Mouse (Mus musculus) neural tube, embryonic 11.5 days (tissue): ENCODE results near the gene Fmr1. TPM values are rescaled to one million over a fixed set of nuclear protein-coding genes. Genes with fewer than 3 reads are reported as not detected.
A peak's percentile ranks its signal among the peaks of the same experiment; 100 is the strongest.
"Not testable (repeated sequence)": the region's sequence is repeated elsewhere in the genome, so short reads cannot be mapped to it uniquely, and the experiment has no call there.

Source experiments
- ATAC-seq: fragments of 200-750 bp; cut with Nextera tagmentation; 2 replicates; pipeline ENCODE4 v1.8.0; 2017; ENCODE audit warnings: moderate number of reproducible peaks, mild to moderate bottlenecking, moderate TSS enrichment, moderate library complexity; ENCODE audit not compliant: insufficient read depth, low FRiP score, low TSS enrichment
- DNase-seq: peaks from one replicate; pipeline ENCODE4 v3.0.0-alpha.2; 2015; ENCODE audit warnings: low spot score
- H3K27ac ChIP-seq: fragments of 300-500 bp; sonication (generic); 2 replicates; pipeline ENCODE4 v1.5.1; 2014; ENCODE audit warnings: low read depth, mild to moderate bottlenecking, low read length
- H3K27me3 ChIP-seq: fragments of 300-500 bp; sonication (generic); 2 replicates; pipeline ENCODE4 v1.6.1; 2014; ENCODE audit warnings: mild to moderate bottlenecking, low read length, mixed read lengths; ENCODE audit not compliant: control insufficient read depth, insufficient read depth
- H3K36me3 ChIP-seq: fragments of 300-500 bp; sonication (generic); 2 replicates; pipeline ENCODE4 v1.6.1; 2014; ENCODE audit warnings: mild to moderate bottlenecking, low read length, moderate library complexity, mixed read lengths; ENCODE audit not compliant: control insufficient read depth, insufficient read depth
- H3K4me1 ChIP-seq: fragments of 300-500 bp; sonication (generic); 2 replicates; pipeline ENCODE4 v1.6.1; 2014; ENCODE audit warnings: low read length, mixed read lengths; ENCODE audit not compliant: control insufficient read depth, insufficient read depth
- H3K4me2 ChIP-seq: fragments of 300-500 bp; sonication (generic); 2 replicates; pipeline ENCODE4 v1.6.1; 2014; ENCODE audit warnings: low read depth, mild to moderate bottlenecking, moderate library complexity
- H3K4me3 ChIP-seq: fragments of 300-500 bp; sonication (generic); 2 replicates; pipeline ENCODE4 v1.5.1; 2014; ENCODE audit warnings: low read depth, low read length
- H3K9ac ChIP-seq: fragments of 300-500 bp; sonication (generic); 2 replicates; pipeline ENCODE4 v1.6.1; 2014; ENCODE audit warnings: mild to moderate bottlenecking, low read length
- H3K9me3 ChIP-seq: fragments of 300-500 bp; sonication (generic); 2 replicates; pipeline ENCODE4 v1.6.1; 2016; ENCODE audit warnings: low read length; ENCODE audit not compliant: control insufficient read depth
- WGBS: fragments of 180-500 bp; shearing (Covaris S2); extraction: QIAGEN DNeasy Blood & Tissue Kit; methylation state at CpG from one replicate; pipeline ENCODE4 v1.1.7; 2014; 5-methylcytosine and 5-hydroxymethylcytosine counted together
- polyA plus RNA-seq: library from polyadenylated mRNA; unstranded; fragments of >200 nt; fragmentation: Nextera tagmentation; extraction: Ambion mirVana; gene quantifications from 2 replicates; pipeline ENCODE4 v1.2.1, GENCODE M21; 2014

The Fmr1 gene
- polyA plus RNA-seq = 67.3 and 68.5 TPM in 2 replicates

- ATAC-seq = peak; percentile 96
- H3K27ac ChIP-seq = peak within 1 kb of the TSS; percentile 85
- H3K4me2 ChIP-seq = peak within 1 kb of the TSS; percentile 38
- no peaks in the 10 kb centered on the region for H3K27me3 ChIP-seq
- H3K36me3 ChIP-seq = no peaks in the 10 kb centered on the region
- peak within 1 kb of the TSS; percentile 81 for H3K9ac ChIP-seq
- no peaks in the 10 kb centered on the region for H3K9me3 ChIP-seq
- H3K4me3 ChIP-seq = peak within 1 kb of the TSS; percentile 65
- 18% methylated on average over 34 of the region's 49 CpGs for WGBS
- no peaks in the 10 kb centered on the region for H3K4me1 ChIP-seq
- DNase-seq = peak; percentile 93
Measured at GRCm38 (mm10) chrX:68678333-68678740, at the start of gene Fmr1. Gene Fmr1, plus strand, starts transcription at chrX:68678541.

GRCm38 (mm10) chrX:68641603-68642002 is 36.7 kb upstream of the Fmr1 start:
- Histone ChIP-seq H3K27me3 (no peaks in the 10 kb centered on the region), H3K9me3 (no peaks in the 10 kb centered on the region), H3K4me2 (no peak overlapping the region), H3K4me3 (no peak overlapping the region), H3K36me3 (no peaks in the 10 kb centered on the region), H3K9ac (no peak overlapping the region), H3K4me1 (no peaks in the 10 kb centered on the region), H3K27ac (no peak overlapping the region)
- WGBS = 56% methylated on average over 1 of the region's 1 CpGs
- no peak for DNase-seq
- no peak for ATAC-seq

GRCm38 (mm10) chrX:68645154-68645919 is 33.0 kb upstream of the Fmr1 start:
- ATAC-seq (no peak), DNase-seq (no peak)
- Histone ChIP-seq H3K9me3 (no peaks in the 10 kb centered on the region), H3K4me3 (no peak overlapping the region), H3K27ac (no peak overlapping the region), H3K9ac (no peak overlapping the region), H3K4me2 (no peak overlapping the region), H3K27me3 (no peaks in the 10 kb centered on the region), H3K36me3 (no peaks in the 10 kb centered on the region), H3K4me1 (no peaks in the 10 kb centered on the region)
- WGBS = 66% methylated on average over 7 of the region's 7 CpGs

- no peaks in the 10 kb centered on the region for H3K9me3 ChIP-seq
- WGBS = 8% methylated on average over 1 of the region's 1 CpGs
- no peaks in the 10 kb centered on the region for H3K36me3 ChIP-seq
Measured at GRCm38 (mm10) chrX:68677508-68677907, 833 bp upstream of the Fmr1 start.

GRCm38 (mm10) chrX:68678815-68679486 is 610 bp downstream of the Fmr1 start:
- Histone ChIP-seq H3K4me2 (peak overlapping the region; percentile 35), H3K4me3 (peak overlapping the region; percentile 65), H3K36me3 (no peaks in the 10 kb centered on the region), H3K27ac (peak overlapping the region; percentile 85), H3K9ac (peak overlapping the region; percentile 81), H3K27me3 (no peaks in the 10 kb centered on the region), H3K9me3 (no peaks in the 10 kb centered on the region), H3K4me1 (no peaks in the 10 kb centered on the region)
- ATAC-seq = peak; percentile 79
- peak; percentile 54 for DNase-seq
- WGBS = 28% methylated on average over 29 of the region's 67 CpGs

More at GRCm38 (mm10) chrX:68677508-68677907, 833 bp upstream of the Fmr1 start:
- no peak overlapping the region for H3K27ac ChIP-seq
- H3K27me3 ChIP-seq = no peaks in the 10 kb centered on the region
- H3K4me2 ChIP-seq = peak overlapping the region; percentile 38; the same call in 1 of the 2 replicates
- H3K4me1 ChIP-seq = no peaks in the 10 kb centered on the region
- no peak overlapping the region for H3K4me3 ChIP-seq
- no peak overlapping the region for H3K9ac ChIP-seq
- ATAC-seq = no peak
- DNase-seq = no peak

GRCm38 (mm10) chrX:68684706-68685105 is 6.4 kb downstream of the Fmr1 start:
- DNase-seq = no peak
- Histone ChIP-seq H3K27me3 (no peaks in the 10 kb centered on the region), H3K9ac (no peak overlapping the region), H3K36me3 (no peaks in the 10 kb centered on the region), H3K4me3 (no peak overlapping the region), H3K27ac (no peak overlapping the region), H3K4me1 (no peaks in the 10 kb centered on the region), H3K4me2 (no peak overlapping the region), H3K9me3 (no peaks in the 10 kb centered on the region)
- WGBS = 89% methylated on average over 2 of the region's 2 CpGs
- ATAC-seq = no peak

- not testable (repeated sequence) for DNase-seq, H3K27me3 ChIP-seq, H3K9me3 ChIP-seq, H3K4me2 ChIP-seq, H3K9ac ChIP-seq, H3K36me3 ChIP-seq, H3K27ac ChIP-seq, H3K4me3 ChIP-seq, H3K4me1 ChIP-seq, ATAC-seq
- 93% methylated on average over 8 of the region's 8 CpGs for WGBS
Measured at GRCm38 (mm10) chrX:68691936-68692335, 13.6 kb downstream of the Fmr1 start.

GRCm38 (mm10) chrX:68736902-68737301 is 58.6 kb downstream of the Fmr1 start:
- no peak overlapping the region for H3K4me3 ChIP-seq
- H3K36me3 ChIP-seq = no peaks in the 10 kb centered on the region
- no peaks in the 10 kb centered on the region for H3K4me1 ChIP-seq
- H3K27me3 ChIP-seq = no peaks in the 10 kb centered on the region
- no peak for DNase-seq
- no peak overlapping the region for H3K4me2 ChIP-seq
- no peaks in the 10 kb centered on the region for H3K9me3 ChIP-seq
- H3K27ac ChIP-seq = no peak overlapping the region
- no peak overlapping the region for H3K9ac ChIP-seq
- ATAC-seq = no peak
- WGBS = 76% methylated on average over 1 of the region's 1 CpGs

GRCm38 (mm10) chrX:68740088-68740487 is 61.7 kb downstream of the Fmr1 start:
- H3K27ac ChIP-seq = no peak overlapping the region
- no peaks in the 10 kb centered on the region for H3K36me3 ChIP-seq
- H3K4me1 ChIP-seq = no peaks in the 10 kb centered on the region
- H3K4me3 ChIP-seq = no peak overlapping the region
- WGBS = 44% methylated on average over 2 of the region's 2 CpGs
- no peak for DNase-seq
- H3K9ac ChIP-seq = no peak overlapping the region
- no peak overlapping the region for H3K4me2 ChIP-seq
- no peaks in the 10 kb centered on the region for H3K27me3 ChIP-seq
- ATAC-seq = no peak
- no peaks in the 10 kb centered on the region for H3K9me3 ChIP-seq
